Mouse (Mus musculus): ENCODE data around the gene Mymx. TPM values are rescaled to one million over a fixed set of nuclear protein-coding genes. Genes with fewer than 3 reads are reported as not detected.
A peak's percentile ranks its signal among the peaks of the same experiment; 100 is the strongest.

The Mymx gene
- polyA plus RNA-seq, 1 experiment, result 0.61 TPM

- Histone ChIP-seq H3K4me3 (ENCODE audit: control insufficient read depth, insufficient read depth, low read length) (no peak overlapping the region), H3K27me3 (ENCODE audit: control insufficient read depth, insufficient read depth, low read length) (no peaks in the 10 kb centered on the region), H3K36me3 (ENCODE audit: control insufficient read depth, insufficient read depth, low read length) (peaks cover 49% of the 10 kb centered on the region), H3K4me1 (replicated peaks; ENCODE audit: control insufficient read depth, insufficient read depth, low read length) (peaks cover 14% of the 10 kb centered on the region), H3K27ac (ENCODE audit: control insufficient read depth, insufficient read depth, low read length) (no peak overlapping the region)
- no peak for DNase-seq
- TF ChIP-seq POLR2A (IDR thresholded peaks at IDR 0.05; ENCODE audit: control insufficient read depth, extremely low read depth, insufficient read depth, low read length, poor library complexity) (no peak), CTCF (IDR thresholded peaks at IDR 0.05; ENCODE audit: borderline replicate concordance, control insufficient read depth, extremely low read depth, insufficient read depth, low read length, poor library complexity) (no peak)
- WGBS, result 86% methylated on average over 18 of the region's 18 CpGs
These were observed 35.3 kb downstream of the Mymx start for GRCm38 (mm10) chr17:45566360-45567161.

- Histone ChIP-seq H3K4me3 (ENCODE audit: control insufficient read depth, insufficient read depth, low read length) (no peak overlapping the region), H3K36me3 (ENCODE audit: control insufficient read depth, insufficient read depth, low read length) (peaks cover 44% of the 10 kb centered on the region), H3K4me1 (replicated peaks; ENCODE audit: control insufficient read depth, insufficient read depth, low read length) (peaks cover 14% of the 10 kb centered on the region), H3K27ac (ENCODE audit: control insufficient read depth, insufficient read depth, low read length) (no peak overlapping the region), H3K27me3 (ENCODE audit: control insufficient read depth, insufficient read depth, low read length) (no peaks in the 10 kb centered on the region)
- DNase-seq, result no peak
- WGBS, result 75% methylated on average over 1 of the region's 1 CpGs
- TF ChIP-seq POLR2A (IDR thresholded peaks at IDR 0.05; ENCODE audit: control insufficient read depth, extremely low read depth, insufficient read depth, low read length, poor library complexity) (no peak), CTCF (IDR thresholded peaks at IDR 0.05; ENCODE audit: borderline replicate concordance, control insufficient read depth, extremely low read depth, insufficient read depth, low read length, poor library complexity) (no peak)
These were observed 35.9 kb downstream of the Mymx start for GRCm38 (mm10) chr17:45566031-45566359.

- Histone ChIP-seq H3K36me3 (ENCODE audit: control insufficient read depth, insufficient read depth, low read length) (peaks cover 41% of the 10 kb centered on the region), H3K27ac (ENCODE audit: control insufficient read depth, insufficient read depth, low read length) (no peak overlapping the region), H3K4me1 (replicated peaks; ENCODE audit: control insufficient read depth, insufficient read depth, low read length) (peaks cover 14% of the 10 kb centered on the region), H3K27me3 (ENCODE audit: control insufficient read depth, insufficient read depth, low read length) (no peaks in the 10 kb centered on the region), H3K4me3 (ENCODE audit: control insufficient read depth, insufficient read depth, low read length) (no peak overlapping the region)
- WGBS, result 96% methylated on average over 11 of the region's 11 CpGs
- DNase-seq, result no peak
- no peak for TF ChIP-seq CTCF (IDR thresholded peaks at IDR 0.05; ENCODE audit: borderline replicate concordance, control insufficient read depth, extremely low read depth, insufficient read depth, low read length, poor library complexity)
- no peak for TF ChIP-seq POLR2A (IDR thresholded peaks at IDR 0.05; ENCODE audit: control insufficient read depth, extremely low read depth, insufficient read depth, low read length, poor library complexity)
These were observed 36.8 kb downstream of the Mymx start for GRCm38 (mm10) chr17:45565103-45565502.

GRCm38 (mm10) chr17:45564531-45565084 is 37.3 kb downstream of the Mymx start:
- no peak for DNase-seq
- 17% methylated on average over 18 of the region's 18 CpGs for WGBS
- Histone ChIP-seq H3K27ac (ENCODE audit: control insufficient read depth, insufficient read depth, low read length) (no peak overlapping the region; the same call in 1 of the 2 replicates), H3K4me1 (replicated peaks; ENCODE audit: control insufficient read depth, insufficient read depth, low read length) (peaks cover 14% of the 10 kb centered on the region), H3K4me3 (ENCODE audit: control insufficient read depth, insufficient read depth, low read length) (peak overlapping the region; percentile 88), H3K27me3 (ENCODE audit: control insufficient read depth, insufficient read depth, low read length) (no peaks in the 10 kb centered on the region), H3K36me3 (ENCODE audit: control insufficient read depth, insufficient read depth, low read length) (peaks cover 39% of the 10 kb centered on the region)
- TF ChIP-seq POLR2A (IDR thresholded peaks at IDR 0.05; ENCODE audit: control insufficient read depth, extremely low read depth, insufficient read depth, low read length, poor library complexity) (no peak), CTCF (IDR thresholded peaks at IDR 0.05; ENCODE audit: borderline replicate concordance, control insufficient read depth, extremely low read depth, insufficient read depth, low read length, poor library complexity) (no peak)

- peak; percentile 91 for DNase-seq
- TF ChIP-seq CTCF (IDR thresholded peaks at IDR 0.05; ENCODE audit: borderline replicate concordance, control insufficient read depth, extremely low read depth, insufficient read depth, low read length, poor library complexity) (peak; percentile 94), POLR2A (IDR thresholded peaks at IDR 0.05; ENCODE audit: control insufficient read depth, extremely low read depth, insufficient read depth, low read length, poor library complexity) (peak; percentile 52; the same call in 1 of the 2 replicates)
- peak within 1 kb of the TSS; percentile 88 for H3K4me3 ChIP-seq (ENCODE audit: control insufficient read depth, insufficient read depth, low read length)
- WGBS, result under 1% methylated on average over 57 of the region's 61 CpGs
- H3K4me1 ChIP-seq (replicated peaks; ENCODE audit: control insufficient read depth, insufficient read depth, low read length), result peaks cover 19% of the 10 kb centered on the region
- peaks cover 35% of the 10 kb centered on the region for H3K36me3 ChIP-seq (ENCODE audit: control insufficient read depth, insufficient read depth, low read length)
- H3K27ac ChIP-seq (ENCODE audit: control insufficient read depth, insufficient read depth, low read length), result peak within 1 kb of the TSS; percentile 16; the same call in 1 of the 2 replicates
- no peaks in the 10 kb centered on the region for H3K27me3 ChIP-seq (ENCODE audit: control insufficient read depth, insufficient read depth, low read length)
These were observed 38.0 kb downstream of the Mymx start, which contains the start of gene Slc35b2 for GRCm38 (mm10) chr17:45563655-45564530. TSS of gene Slc35b2 (plus strand) at chr17:45563874.

- no peak for DNase-seq
- peaks cover 29% of the 10 kb centered on the region for H3K36me3 ChIP-seq (ENCODE audit: control insufficient read depth, insufficient read depth, low read length)
- H3K4me3 ChIP-seq (ENCODE audit: control insufficient read depth, insufficient read depth, low read length), result no peak overlapping the region
- peaks cover 26% of the 10 kb centered on the region for H3K4me1 ChIP-seq (replicated peaks; ENCODE audit: control insufficient read depth, insufficient read depth, low read length)
- no peaks in the 10 kb centered on the region for H3K27me3 ChIP-seq (ENCODE audit: control insufficient read depth, insufficient read depth, low read length)
- 0 out of 2 replicates have a peak overlapping the region, but pooled peaks have one; percentile 16 for H3K27ac ChIP-seq (ENCODE audit: control insufficient read depth, insufficient read depth, low read length)
- no peak for TF ChIP-seq CTCF (IDR thresholded peaks at IDR 0.05; ENCODE audit: borderline replicate concordance, control insufficient read depth, extremely low read depth, insufficient read depth, low read length, poor library complexity)
- TF ChIP-seq POLR2A (IDR thresholded peaks at IDR 0.05; ENCODE audit: control insufficient read depth, extremely low read depth, insufficient read depth, low read length, poor library complexity), result no peak
- 72% methylated on average over 12 of the region's 12 CpGs for WGBS
These were observed 38.7 kb downstream of the Mymx start for GRCm38 (mm10) chr17:45563216-45563615.
